Mouse (Mus musculus) stomach, embryonic 15.5 days (tissue): ENCODE data around the gene Dbr1. TPM values are rescaled to one million over a fixed set of nuclear protein-coding genes. Genes with fewer than 3 reads are reported as not detected.

Experiments
- ATAC-seq: fragments of 200-750 bp; cut with Nextera tagmentation; 2 replicates; pipeline ENCODE4 v1.8.0; 2017; ENCODE audit warnings: low read depth, moderate number of reproducible peaks, moderate TSS enrichment; ENCODE audit not compliant: insufficient read depth, low FRiP score
- H3K27ac ChIP-seq: fragments of 300-500 bp; sonication (generic); 2 replicates; pipeline ENCODE4 v1.5.1; 2015; ENCODE audit warnings: mild to moderate bottlenecking, inconsistent platforms
- H3K27me3 ChIP-seq: fragments of 300-500 bp; sonication (generic); replicated peaks from 2 replicates; pipeline ENCODE4 v1.6.1; 2015; ENCODE audit warnings: inconsistent platforms
- H3K36me3 ChIP-seq: fragments of 300-500 bp; sonication (generic); 2 replicates; pipeline ENCODE4 v1.6.1; 2015; ENCODE audit warnings: inconsistent platforms
- H3K4me1 ChIP-seq: fragments of 300-500 bp; sonication (generic); 2 replicates; pipeline ENCODE4 v1.6.1; 2015; ENCODE audit warnings: inconsistent platforms
- H3K4me2 ChIP-seq: fragments of 300-500 bp; sonication (generic); 2 replicates; pipeline ENCODE4 v1.6.1; 2015; ENCODE audit warnings: mild to moderate bottlenecking, inconsistent platforms
- H3K4me3 ChIP-seq: fragments of 300-500 bp; sonication (generic); replicated peaks from 2 replicates; pipeline ENCODE4 v1.5.1; 2015; ENCODE audit warnings: inconsistent platforms
- H3K9ac ChIP-seq: fragments of 300-500 bp; sonication (generic); 2 replicates; pipeline ENCODE4 v1.6.1; 2015; ENCODE audit warnings: inconsistent platforms
- H3K9me3 ChIP-seq: fragments of 300-500 bp; sonication (generic); 2 replicates; pipeline ENCODE4 v1.6.1; 2016; ENCODE audit warnings: inconsistent platforms
- WGBS: fragments of 180-500 bp; shearing (Covaris S2); methylation state at CpG from one replicate; pipeline ENCODE4 v1.1.7; 2015; 5-methylcytosine and 5-hydroxymethylcytosine counted together
- polyA plus RNA-seq: library from polyadenylated mRNA; unstranded; fragments of >200 nt; fragmentation: Nextera tagmentation; extraction: Ambion mirVana; gene quantifications from 2 replicates; pipeline ENCODE4 v1.2.1, GENCODE M21; 2015

The Dbr1 gene
- polyA plus RNA-seq: 26.1 and 29.0 TPM in 2 replicates

DNA sequence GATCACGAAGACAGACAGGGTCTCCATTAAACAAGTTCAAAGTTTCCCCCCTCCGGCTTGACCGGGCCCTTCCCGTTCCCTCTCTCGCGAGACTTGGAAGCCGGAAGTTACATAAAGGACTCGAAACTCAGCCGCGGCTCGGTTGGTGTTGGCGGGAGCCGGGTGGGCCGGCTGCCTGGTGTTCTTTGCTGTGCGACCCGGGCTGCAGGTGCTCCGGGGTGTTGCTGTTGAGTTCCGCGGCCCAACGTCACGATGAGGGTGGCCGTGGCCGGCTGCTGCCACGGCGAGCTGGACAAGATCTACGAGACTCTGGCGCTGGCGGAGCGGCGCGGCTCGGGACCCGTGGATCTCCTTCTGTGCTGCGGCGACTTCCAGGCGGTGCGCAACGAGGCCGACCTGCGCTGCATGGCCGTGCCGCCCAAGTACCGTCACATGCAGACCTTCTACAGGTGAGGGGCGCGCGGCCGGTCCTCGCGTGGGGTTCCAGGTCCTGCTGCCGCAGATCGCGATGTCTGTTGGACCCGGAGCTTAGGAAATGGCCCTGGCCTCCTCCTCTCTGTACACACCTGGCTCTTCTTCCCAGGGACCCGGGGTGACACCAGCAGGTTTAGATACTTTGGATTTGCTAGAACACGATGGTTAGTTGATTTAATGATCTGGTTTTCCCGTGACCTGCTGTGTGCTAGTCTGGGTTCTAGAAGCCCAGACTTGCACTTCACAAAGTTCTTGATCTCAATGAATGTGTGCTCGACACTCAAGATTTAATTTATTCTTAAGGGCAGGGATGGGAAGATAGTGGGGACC, at the start of gene Dbr1:
Dbr1 (plus strand) TSS at position 123 of the 804 bp plus-strand sequence.
- peak within 1 kb of the TSS; percentile 58 for H3K4me2 ChIP-seq
- H3K9me3 ChIP-seq: no peaks in the 10 kb centered on the region
- peak within 1 kb of the TSS; percentile 66 for H3K9ac ChIP-seq
- no peaks in the 10 kb centered on the region for H3K36me3 ChIP-seq
- peak within 1 kb of the TSS; percentile 86 for H3K27ac ChIP-seq
- peak within 1 kb of the TSS; percentile 66 for H3K4me3 ChIP-seq
- 0 out of 2 replicates have a peak, but pooled peaks cover 2% of the 10 kb centered on the region for H3K27me3 ChIP-seq
- peak; percentile 96 for ATAC-seq
- under 1% methylated on average over 57 of the region's 57 CpGs for WGBS
- 0 out of 2 replicates have a peak, but pooled peaks cover 3% of the 10 kb centered on the region for H3K4me1 ChIP-seq

DNA sequence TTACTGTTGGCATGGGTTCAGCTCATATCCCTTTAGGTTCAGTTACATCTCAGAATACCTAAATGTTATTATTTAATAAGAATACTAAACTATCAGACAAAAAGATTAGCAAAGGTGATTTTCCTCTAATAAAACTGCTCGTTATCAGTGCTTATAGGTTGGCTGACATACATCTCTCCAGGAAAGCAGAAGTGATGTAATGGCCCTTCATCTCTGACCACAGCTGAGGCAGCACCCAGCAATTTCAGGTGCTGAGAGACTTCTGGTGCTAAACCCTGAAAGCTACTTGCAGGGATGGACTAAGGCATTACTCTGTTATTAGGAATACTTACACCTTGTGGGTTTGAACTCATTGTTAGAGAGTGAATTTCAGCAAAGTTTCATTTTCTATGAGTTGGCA, 43.7 kb upstream of the Dbr1 start:
- Histone ChIP-seq H3K9ac (no peak overlapping the region), H3K27me3 (no peaks in the 10 kb centered on the region), H3K4me2 (no peak overlapping the region), H3K27ac (no peak overlapping the region), H3K9me3 (no peaks in the 10 kb centered on the region), H3K4me3 (no peak overlapping the region), H3K36me3 (peaks cover 24% of the 10 kb centered on the region), H3K4me1 (no peaks in the 10 kb centered on the region)
- WGBS: 95% methylated on average over 1 of the region's 1 CpGs
- ATAC-seq: no peak

DNA sequence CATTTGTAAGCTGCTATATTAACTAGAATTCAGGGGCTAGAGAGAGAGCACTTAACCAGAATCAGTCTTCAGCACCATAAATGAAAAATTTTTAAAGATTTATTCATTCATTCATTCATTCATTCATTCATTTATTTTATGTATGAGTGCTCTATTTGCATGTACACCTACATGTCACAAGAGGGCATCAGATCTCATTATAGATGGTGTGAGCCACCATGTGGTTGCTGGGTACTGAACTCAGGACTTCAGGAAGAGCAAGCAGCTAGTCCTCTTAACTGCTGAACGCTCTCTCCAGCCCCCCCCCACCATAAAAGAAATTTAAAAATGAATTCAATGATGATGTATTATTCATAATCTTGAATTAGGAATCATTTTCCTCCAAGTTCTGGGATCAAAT, 29.3 kb upstream of the Dbr1 start:
- no peaks in the 10 kb centered on the region for H3K4me1 ChIP-seq
- ATAC-seq: no peak
- no peak overlapping the region for H3K9ac ChIP-seq
- 90% methylated on average over 1 of the region's 1 CpGs for WGBS
- H3K27me3 ChIP-seq: no peaks in the 10 kb centered on the region
- no peaks in the 10 kb centered on the region for H3K36me3 ChIP-seq
- H3K4me2 ChIP-seq: no peak overlapping the region
- H3K27ac ChIP-seq: no peak overlapping the region
- no peaks in the 10 kb centered on the region for H3K9me3 ChIP-seq
- H3K4me3 ChIP-seq: no peak overlapping the region

DNA sequence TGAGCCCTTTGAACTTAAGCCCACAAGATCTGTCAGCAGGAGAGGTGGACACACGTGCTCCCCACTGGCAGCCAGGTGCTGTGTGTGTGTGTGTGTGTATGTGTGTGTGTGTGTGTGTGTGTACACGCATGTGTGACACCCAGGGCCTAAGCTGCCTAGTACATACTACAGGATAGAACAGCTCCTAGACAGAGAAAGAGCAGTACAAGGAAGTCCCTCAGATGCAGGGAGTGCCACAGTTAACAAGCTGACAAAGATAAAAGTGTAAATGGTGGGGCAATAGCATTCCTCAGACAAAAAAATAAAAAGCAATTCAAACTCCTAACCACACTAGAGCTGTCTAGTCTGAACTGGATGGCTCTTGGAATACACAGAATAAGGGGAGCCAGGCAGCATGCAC, 23.5 kb upstream of the Dbr1 start:
- no peaks in the 10 kb centered on the region for H3K27me3 ChIP-seq
- H3K36me3 ChIP-seq: no peaks in the 10 kb centered on the region
- no peak overlapping the region for H3K9ac ChIP-seq
- no peak overlapping the region for H3K27ac ChIP-seq
- H3K4me3 ChIP-seq: no peak overlapping the region
- H3K4me1 ChIP-seq: no peaks in the 10 kb centered on the region
- no peaks in the 10 kb centered on the region for H3K9me3 ChIP-seq
- H3K4me2 ChIP-seq: no peak overlapping the region
- 55% methylated on average over 2 of the region's 2 CpGs for WGBS
- ATAC-seq: no peak

DNA sequence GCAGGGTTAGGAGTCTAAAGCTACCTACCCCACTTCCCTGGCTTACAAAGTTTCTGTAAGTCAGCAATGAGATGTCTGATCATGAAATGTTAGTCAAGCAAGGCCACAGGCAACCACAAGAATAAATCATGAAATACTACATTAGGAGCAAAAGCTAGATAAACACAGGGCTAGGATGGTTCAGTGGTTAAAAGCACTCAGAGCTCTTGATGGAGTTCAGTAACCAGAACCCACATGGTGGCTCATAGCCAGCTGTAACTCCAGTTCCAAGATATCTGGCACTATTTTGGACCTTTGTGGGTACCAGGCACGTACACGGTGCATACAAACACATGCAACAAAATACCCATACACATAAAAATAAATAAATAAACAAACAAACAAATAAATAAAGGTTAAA, 22.6 kb upstream of the Dbr1 start:
- H3K9ac ChIP-seq: no peak overlapping the region
- no peaks in the 10 kb centered on the region for H3K9me3 ChIP-seq
- H3K4me2 ChIP-seq: no peak overlapping the region
- ATAC-seq: no peak
- H3K4me3 ChIP-seq: no peak overlapping the region
- H3K4me1 ChIP-seq: no peaks in the 10 kb centered on the region
- 88% methylated on average over 2 of the region's 2 CpGs for whole genome bisulfite sequencing
- H3K27me3 ChIP-seq: no peaks in the 10 kb centered on the region
- no peak overlapping the region for H3K27ac ChIP-seq
- no peaks in the 10 kb centered on the region for H3K36me3 ChIP-seq

DNA sequence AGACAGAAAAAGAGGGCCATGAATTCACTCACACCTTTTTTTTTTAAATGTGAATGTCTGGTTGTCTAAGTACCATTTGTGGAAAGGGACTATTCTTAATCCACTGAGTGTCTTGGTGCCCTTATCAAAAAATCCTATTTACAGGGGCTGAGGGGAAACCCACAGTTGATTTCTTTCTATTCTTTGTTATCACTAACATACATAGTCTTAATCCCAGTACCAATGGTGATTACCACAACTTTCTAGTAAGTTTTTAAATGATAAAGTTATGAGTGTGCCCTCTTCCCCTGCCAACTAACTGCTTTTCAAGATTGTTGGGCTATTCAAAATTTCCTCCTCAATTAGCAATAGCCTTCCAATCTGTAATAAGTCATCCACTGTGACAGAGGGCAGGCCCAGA, 21.5 kb upstream of the Dbr1 start:
- Histone ChIP-seq H3K27me3 (no peaks in the 10 kb centered on the region), H3K36me3 (no peaks in the 10 kb centered on the region), H3K4me2 (no peak overlapping the region), H3K4me3 (no peak overlapping the region), H3K4me1 (no peaks in the 10 kb centered on the region), H3K9ac (no peak overlapping the region), H3K9me3 (no peaks in the 10 kb centered on the region), H3K27ac (no peak overlapping the region)
- no peak for ATAC-seq

DNA sequence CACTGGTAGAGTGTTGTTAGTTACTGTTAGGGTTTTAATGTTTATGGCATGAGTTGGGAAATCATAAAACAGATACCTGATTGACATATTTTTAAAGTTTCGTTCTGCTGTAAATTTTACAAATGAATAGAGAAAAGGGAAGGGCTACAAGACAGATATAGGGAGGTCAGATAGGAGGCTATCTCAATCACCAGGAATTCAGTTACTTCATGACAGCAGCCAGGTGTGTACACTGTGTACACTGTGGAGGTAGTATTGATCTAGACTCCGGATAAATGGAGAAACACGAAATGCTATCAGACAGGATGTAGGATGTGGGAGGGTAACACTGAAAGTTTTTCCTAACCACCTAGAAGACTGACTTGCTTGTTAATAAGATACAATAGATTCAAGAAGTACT, 20.3 kb upstream of the Dbr1 start:
- 66% methylated on average over 3 of the region's 3 CpGs for WGBS
- ATAC-seq: no peak

DNA sequence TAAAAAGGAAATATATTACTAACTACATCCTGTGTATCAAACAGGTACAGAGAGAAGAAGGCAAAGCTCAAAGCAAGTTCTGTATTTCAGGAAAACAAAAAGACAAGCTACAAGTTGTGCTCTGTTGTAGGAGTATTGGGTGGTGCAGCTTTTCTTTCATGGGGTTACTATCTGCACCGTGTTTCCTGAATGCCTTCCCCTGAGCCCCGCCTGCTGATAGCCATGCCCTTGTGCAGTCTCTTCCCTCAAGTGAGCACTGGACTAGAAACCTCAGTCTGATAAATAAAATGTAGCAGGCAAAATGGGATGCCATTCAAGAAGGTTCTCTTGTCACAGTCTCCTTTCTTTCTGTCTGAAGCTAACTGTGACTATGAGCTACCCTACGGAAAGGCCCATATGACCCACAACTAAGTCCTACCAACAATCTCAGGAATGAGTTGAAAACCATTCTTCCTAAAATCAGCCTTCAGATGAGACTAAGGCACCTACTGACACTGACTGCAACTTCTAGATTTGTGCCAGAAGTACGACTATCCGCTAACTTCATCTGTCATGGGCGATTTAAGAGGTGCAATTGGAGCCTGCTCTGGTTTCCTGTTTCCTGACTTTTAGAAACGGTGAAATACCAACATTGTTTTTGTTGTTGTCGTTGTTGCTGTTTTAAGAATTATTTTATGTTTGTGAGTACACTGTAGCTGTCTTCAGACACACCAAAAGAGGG, 17.9 kb upstream of the Dbr1 start:
- no peaks in the 10 kb centered on the region for H3K36me3 ChIP-seq
- H3K4me1 ChIP-seq: no peaks in the 10 kb centered on the region
- no peak overlapping the region for H3K4me3 ChIP-seq
- WGBS: 76% methylated on average over 8 of the region's 8 CpGs
- no peaks in the 10 kb centered on the region for H3K27me3 ChIP-seq
- no peaks in the 10 kb centered on the region for H3K9me3 ChIP-seq
- no peak overlapping the region for H3K27ac ChIP-seq
- H3K4me2 ChIP-seq: no peak overlapping the region
- ATAC-seq: no peak
- no peak overlapping the region for H3K9ac ChIP-seq

More for the DNA sequence above, 20.3 kb upstream of the Dbr1 start:
- Histone ChIP-seq H3K36me3 (no peaks in the 10 kb centered on the region), H3K9me3 (no peaks in the 10 kb centered on the region), H3K4me2 (no peak overlapping the region), H3K9ac (no peak overlapping the region), H3K27ac (no peak overlapping the region), H3K27me3 (no peaks in the 10 kb centered on the region), H3K4me3 (no peak overlapping the region), H3K4me1 (no peaks in the 10 kb centered on the region)

DNA sequence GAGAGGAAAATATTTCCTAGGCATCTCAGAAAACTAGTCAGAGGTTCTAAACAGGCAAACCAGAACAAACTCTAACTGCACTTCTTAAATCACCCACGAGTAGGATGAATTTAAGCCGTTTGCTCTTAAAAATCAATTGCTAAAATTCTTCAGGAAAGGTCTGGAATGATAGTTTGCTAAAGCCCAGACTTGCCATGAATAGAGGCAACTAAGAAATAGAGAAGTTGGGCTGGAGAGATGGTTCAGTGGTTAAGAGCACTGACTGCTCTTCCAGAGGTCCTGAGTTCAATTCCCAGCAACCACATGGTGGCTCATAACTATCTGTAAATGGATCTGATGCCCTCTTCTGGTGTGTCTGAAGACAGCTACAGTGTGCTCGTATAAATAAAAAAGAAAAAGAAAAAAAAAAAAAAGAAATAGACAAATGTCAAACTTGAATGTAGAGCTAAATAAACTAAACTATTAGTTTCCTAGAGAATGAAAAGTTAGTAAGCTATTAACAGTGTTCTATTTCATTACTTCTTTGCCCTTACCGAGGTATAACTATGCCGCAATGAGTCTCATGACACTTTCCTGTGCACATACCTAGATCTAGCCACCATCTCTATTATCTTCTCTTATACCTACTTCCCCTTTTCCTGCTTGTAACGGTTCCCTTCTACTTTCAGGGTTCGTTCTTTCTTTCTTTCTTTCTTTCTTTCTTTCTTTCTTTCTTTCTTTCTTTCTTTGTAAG, 16.6 kb upstream of the Dbr1 start:
- no peaks in the 10 kb centered on the region for H3K4me1 ChIP-seq
- H3K4me3 ChIP-seq: no peak overlapping the region
- no peaks in the 10 kb centered on the region for H3K9me3 ChIP-seq
- no peak overlapping the region for H3K27ac ChIP-seq
- H3K9ac ChIP-seq: no peak overlapping the region
- 81% methylated on average over 7 of the region's 7 CpGs for WGBS
- no peak overlapping the region for H3K4me2 ChIP-seq
- H3K27me3 ChIP-seq: no peaks in the 10 kb centered on the region
- no peak for ATAC-seq
- no peaks in the 10 kb centered on the region for H3K36me3 ChIP-seq

DNA sequence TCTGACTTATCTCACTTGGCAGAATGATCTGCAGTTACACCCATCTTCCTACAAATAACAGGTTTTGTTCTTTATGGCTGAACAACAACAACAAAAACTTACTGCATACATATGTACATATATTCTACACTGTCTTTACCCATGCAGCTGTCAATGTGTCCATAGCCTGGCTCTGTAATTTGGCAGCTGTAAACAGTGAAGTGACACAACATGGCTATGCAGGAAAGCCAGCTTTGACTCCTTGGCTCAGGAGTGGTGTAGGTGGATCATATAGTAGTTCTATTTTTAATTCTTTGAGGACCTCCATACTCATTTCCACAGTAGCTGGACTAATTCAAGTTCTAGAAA, 16.1 kb upstream of the Dbr1 start:
- Histone ChIP-seq H3K36me3 (no peaks in the 10 kb centered on the region), H3K4me3 (no peak overlapping the region), H3K4me2 (no peak overlapping the region)

DNA sequence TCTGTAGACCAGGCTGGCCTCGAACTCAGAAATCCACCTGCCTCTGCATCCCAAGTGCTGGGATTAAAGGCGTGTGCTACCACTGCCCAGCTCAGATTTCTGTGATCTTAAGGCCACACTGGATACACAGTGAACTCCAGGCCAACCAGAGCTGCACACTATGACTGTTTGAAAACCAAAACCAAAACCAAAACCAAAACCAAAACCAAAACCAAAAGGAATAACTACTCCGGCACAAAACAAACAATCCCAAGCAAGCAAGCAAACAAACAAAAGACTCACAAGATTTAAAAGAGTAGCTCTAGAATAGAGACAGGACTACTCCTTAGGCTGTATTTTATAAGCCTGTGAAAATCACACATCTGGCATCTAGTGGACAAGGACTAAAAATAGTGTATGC, 15.2 kb upstream of the Dbr1 start:
- H3K36me3 ChIP-seq: no peaks in the 10 kb centered on the region
- no peak overlapping the region for H3K9ac ChIP-seq
- H3K4me2 ChIP-seq: no peak overlapping the region
- no peaks in the 10 kb centered on the region for H3K9me3 ChIP-seq
- H3K4me3 ChIP-seq: no peak overlapping the region
- 93% methylated on average over 3 of the region's 3 CpGs for WGBS
- H3K27me3 ChIP-seq: no peaks in the 10 kb centered on the region
- H3K27ac ChIP-seq: no peak overlapping the region
- ATAC-seq: no peak
- H3K4me1 ChIP-seq: no peaks in the 10 kb centered on the region

More for the DNA sequence above, 16.1 kb upstream of the Dbr1 start:
- Histone ChIP-seq H3K9ac (no peak overlapping the region), H3K27me3 (no peaks in the 10 kb centered on the region), H3K9me3 (no peaks in the 10 kb centered on the region), H3K4me1 (no peaks in the 10 kb centered on the region), H3K27ac (no peak overlapping the region)
- no peak for ATAC-seq

DNA sequence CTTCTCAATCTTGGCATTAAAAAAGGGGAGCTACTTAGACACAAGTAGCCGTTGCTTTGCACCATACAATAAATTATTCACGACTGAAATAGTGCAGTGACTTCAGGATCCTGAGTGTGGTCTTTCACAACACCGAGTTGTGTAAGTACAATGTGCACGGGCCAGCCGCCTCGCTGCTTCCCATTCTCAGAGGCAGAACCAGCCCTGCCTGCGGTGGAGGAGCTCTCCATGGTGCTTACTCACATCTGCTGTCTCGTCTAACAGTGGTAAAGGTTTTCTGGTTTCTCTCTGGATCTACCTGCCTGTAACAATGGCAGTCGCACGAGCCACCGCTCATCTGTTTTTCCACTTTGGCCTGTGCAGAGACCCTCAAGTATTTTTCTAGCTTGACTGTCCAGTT, 11.9 kb upstream of the Dbr1 start:
- Histone ChIP-seq H3K27me3 (no peaks in the 10 kb centered on the region), H3K4me3 (no peak overlapping the region), H3K9ac (no peak overlapping the region), H3K36me3 (no peaks in the 10 kb centered on the region), H3K27ac (no peak overlapping the region), H3K9me3 (no peaks in the 10 kb centered on the region), H3K4me2 (no peak overlapping the region), H3K4me1 (peaks cover 10% of the 10 kb centered on the region; the same call in 1 of the 2 replicates)
- WGBS: 13% methylated on average over 11 of the region's 11 CpGs
- ATAC-seq: no peak
